Mouse (Mus musculus): Measurements from ENCODE around the gene Mthfd2l. TPM values are rescaled to one million over a fixed set of nuclear protein-coding genes. Genes with fewer than 3 reads are reported as not detected.

Gene Mthfd2l
- polyA plus RNA-seq, 1 experiment from 2014 or later: 98.7 TPM

Other genes with a start within 250 kb of the Mthfd2l start
- 0.21 and 0.28 TPM in 2 replicates for gene Cxcl5, start 171.8 kb upstream of the Mthfd2l start, polyA plus RNA-seq (2014; fragmentation: Nextera tagmentation; extraction: Ambion mirVana)
- gene Ppbp, start 162.6 kb upstream of the Mthfd2l start, polyA plus RNA-seq (2014; fragmentation: Nextera tagmentation; extraction: Ambion mirVana): 0.82 TPM in 1 of 2 replicates, not detected in the other
- 3.2 and 44.9 TPM in 2 replicates for gene Pf4, start 158.7 kb upstream of the Mthfd2l start, polyA plus RNA-seq (2014; fragmentation: Nextera tagmentation; extraction: Ambion mirVana)
- gene Cxcl3, start 145.0 kb upstream of the Mthfd2l start, polyA plus RNA-seq (2014; fragmentation: Nextera tagmentation; extraction: Ambion mirVana): not detected in 2 replicates
- not detected in 2 replicates for gene Cxcl15, start 136.6 kb upstream of the Mthfd2l start, polyA plus RNA-seq (2014; fragmentation: Nextera tagmentation; extraction: Ambion mirVana)
- gene Cxcl1, start 39.9 kb upstream of the Mthfd2l start, polyA plus RNA-seq (2014; fragmentation: Nextera tagmentation; extraction: Ambion mirVana): 0.32 TPM in 1 of 2 replicates, not detected in the other
- not detected in 2 replicates for gene Cxcl2, start 27.2 kb upstream of the Mthfd2l start, polyA plus RNA-seq (2014; fragmentation: Nextera tagmentation; extraction: Ambion mirVana)
- 0.14 and 0.33 TPM in 2 replicates for gene Epgn, start 96.3 kb downstream of the Mthfd2l start, polyA plus RNA-seq (2014; fragmentation: Nextera tagmentation; extraction: Ambion mirVana)
- not detected in 2 replicates for gene Ereg, start 143.5 kb downstream of the Mthfd2l start, polyA plus RNA-seq (2014; fragmentation: Nextera tagmentation; extraction: Ambion mirVana)
- 0.39 and 1.5 TPM in 2 replicates for gene Areg, start 208.5 kb downstream of the Mthfd2l start, polyA plus RNA-seq (2014; fragmentation: Nextera tagmentation; extraction: Ambion mirVana)

Measured in neural tube, embryonic 14.5 days (tissue).